Mouse (Mus musculus): ENCODE results near the gene Pabpc5. TPM values are rescaled to one million over a fixed set of nuclear protein-coding genes. Genes with fewer than 3 reads are reported as not detected.

The Pabpc5 gene
- total RNA-seq (2021) = under 1 TPM; 0.12 to 0.17 TPM
- long read RNA-seq, experiment 1 = 0 reads
- long read RNA-seq, experiment 2 = 0 reads

DNA sequence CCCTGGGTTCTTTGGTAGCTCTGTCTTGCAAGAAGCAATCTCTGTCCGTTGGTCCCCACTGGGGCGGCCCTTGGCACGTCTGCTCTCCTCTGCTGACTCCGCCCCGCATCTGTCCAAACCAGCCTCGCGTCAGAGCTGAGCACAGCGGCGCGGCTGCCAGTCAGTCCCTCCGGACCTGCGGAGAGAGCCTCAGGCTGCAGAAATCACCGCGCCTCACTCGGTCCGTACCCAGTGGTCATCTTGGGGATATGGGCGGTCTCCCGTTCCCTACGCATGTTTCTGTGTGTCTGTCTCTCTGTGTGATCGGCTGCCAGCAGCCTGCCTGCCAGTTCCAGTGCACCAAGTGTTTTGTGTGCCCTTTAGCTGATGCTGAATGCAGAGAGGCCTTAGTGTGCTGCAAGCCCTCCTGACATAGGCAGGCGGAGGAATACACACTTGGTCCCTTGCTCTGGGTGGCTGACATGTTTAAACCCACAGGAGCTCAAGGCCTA is at the start of gene Pabpc5:
Gene Pabpc5, plus strand, starts transcription at position 116 of the 491 bp plus-strand sequence.
- intact Hi-C loops (cut with DNase I) = no loop called here
- DNase-seq = peak; percentile 39 to 59

DNA sequence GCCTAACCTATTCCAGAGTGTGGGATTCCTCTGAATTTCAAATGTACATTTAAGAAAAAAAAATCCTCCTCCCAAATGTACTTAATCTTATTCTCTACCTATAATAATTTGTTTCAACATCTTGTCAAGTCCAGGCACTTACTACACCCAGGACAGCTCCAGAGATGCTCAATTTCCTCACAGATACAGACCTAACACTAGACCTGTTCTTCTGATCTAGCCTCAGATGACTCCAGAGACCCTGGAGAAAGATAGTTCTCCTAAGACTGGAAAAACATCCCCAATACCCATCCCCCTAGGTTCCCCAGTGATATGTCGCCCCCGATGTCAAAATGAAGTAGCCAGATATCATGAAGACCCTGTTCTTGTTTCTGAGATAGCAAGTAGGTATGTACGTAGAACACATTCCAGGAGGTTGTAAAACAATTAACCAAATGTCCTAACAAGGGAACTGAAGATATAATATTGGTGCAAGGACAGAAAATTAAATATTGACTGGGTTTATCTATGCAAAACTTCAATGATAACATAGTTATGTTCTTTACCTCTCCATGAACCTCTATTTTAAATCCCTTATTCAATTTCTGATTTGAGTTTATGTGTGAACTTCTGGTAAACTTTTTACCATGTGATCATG is 39.9 kb upstream of the Pabpc5 start:
- intact Hi-C loops (cut with DNase I) = no loop called here
- DNase-seq = no peak

DNA sequence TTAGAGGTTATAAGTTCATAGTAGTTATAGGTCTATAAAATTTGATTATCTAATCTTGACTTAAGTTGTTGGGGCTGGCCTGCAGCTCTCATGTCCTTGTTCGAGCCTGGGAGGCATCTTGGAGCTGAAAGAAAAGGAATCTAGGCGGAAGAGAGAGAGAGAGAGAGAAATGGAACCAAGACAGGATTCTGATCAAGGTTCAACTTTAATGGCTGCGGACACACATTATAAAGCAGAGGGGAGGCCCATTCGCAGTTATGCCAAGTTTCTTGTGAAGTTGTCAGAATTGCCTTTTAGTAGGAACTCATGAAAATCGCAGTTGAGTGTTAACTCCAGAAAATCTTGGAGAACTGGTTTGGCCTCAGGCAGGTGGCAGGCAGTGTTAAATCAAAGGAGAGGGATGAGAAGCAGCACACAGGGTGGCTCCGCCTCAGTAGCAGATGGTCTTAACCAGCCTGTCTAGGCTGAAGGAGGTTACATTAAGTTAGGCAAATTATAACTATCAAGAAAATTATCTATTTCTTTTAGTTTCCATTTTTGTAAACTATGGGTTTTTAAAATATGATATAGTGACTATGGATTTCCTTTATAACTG is 38.6 kb upstream of the Pabpc5 start:
- no peak for DNase-seq
- intact Hi-C loops (cut with DNase I) = no loop called here

DNA sequence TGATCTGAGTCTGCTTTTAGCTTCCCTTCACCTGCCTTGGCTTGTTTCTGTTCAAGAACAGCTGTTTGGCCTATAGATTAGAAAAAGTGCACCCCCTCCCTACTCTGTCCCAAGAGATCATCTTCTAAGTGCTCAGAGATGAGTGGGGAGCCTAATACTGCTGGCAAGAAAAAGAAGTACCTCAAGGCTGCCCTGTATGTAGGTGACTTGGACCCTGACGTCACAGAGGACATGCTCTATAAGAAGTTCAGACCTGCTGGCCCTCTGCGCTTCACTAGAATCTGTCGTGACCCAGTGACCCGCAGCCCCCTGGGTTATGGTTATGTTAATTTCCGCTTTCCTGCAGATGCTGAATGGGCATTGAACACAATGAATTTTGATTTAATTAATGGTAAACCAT is 856 bp downstream of the Pabpc5 start:
- DNase-seq = no peak
- intact Hi-C loops (cut with DNase I) = no loop called here
